Mouse (Mus musculus): ENCODE data around the gene Inka2. TPM values are rescaled to one million over a fixed set of nuclear protein-coding genes. Genes with fewer than 3 reads are reported as not detected.

Inka2 gene
- total RNA-seq, 2 experiments from 2014 or later, result 115 to 118 TPM

DNA sequence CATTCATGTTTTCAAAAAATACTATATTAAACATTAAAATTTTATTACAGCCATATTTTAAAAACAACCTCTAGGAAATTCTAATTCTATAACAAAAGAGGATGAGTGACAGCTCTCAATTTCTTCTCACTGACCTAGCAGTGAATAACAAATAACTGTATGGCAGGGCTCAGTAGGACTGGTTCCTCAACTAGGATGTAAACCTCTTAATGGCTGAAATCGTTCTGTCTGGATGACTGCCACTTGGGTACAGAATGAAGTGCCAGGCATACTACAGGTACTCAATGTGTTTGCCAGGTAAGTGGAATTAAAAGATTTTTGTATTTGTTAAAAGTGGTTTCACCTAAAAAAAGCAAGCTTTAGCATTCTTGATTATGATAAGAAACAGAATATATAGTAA, 31.7 kb downstream of the Inka2 start:
- Histone ChIP-seq H3K27ac (no peak overlapping the region), H3K4me3 (no peak overlapping the region)
- TF ChIP-seq CTCF (IDR thresholded peaks at IDR 0.05), result no peak
- DNase-seq (ENCODE audit: extremely low spot score in 1 of 2, low spot score in 2 of 2), result no peak
- intact Hi-C loops (cut with DNase I), result no loop called here

DNA sequence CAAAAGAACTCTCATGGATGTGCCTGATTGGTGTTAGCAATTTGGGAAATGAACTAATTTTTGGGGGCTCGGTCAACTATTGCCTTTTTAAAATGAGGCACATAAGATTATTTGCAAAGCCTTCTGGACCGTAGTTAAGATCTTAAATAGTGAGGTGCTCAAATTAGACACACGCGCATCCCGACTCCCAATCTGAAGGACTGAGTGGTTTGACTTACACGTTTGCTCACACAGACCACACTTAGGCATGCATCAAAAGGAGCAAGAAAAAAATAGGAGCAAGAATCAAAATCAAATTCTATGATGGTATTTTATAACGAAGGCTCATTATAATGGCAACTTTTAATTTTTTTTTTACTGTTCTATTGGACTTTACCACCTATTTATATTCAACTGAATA, 32.7 kb downstream of the Inka2 start:
- no peak for TF ChIP-seq CTCF (IDR thresholded peaks at IDR 0.05)
- no peak for DNase-seq (ENCODE audit: extremely low spot score in 1 of 2, low spot score in 2 of 2)
- Histone ChIP-seq H3K4me3 (no peak overlapping the region), H3K27ac (no peak overlapping the region)
- intact Hi-C loops (cut with DNase I), result no loop called here

DNA sequence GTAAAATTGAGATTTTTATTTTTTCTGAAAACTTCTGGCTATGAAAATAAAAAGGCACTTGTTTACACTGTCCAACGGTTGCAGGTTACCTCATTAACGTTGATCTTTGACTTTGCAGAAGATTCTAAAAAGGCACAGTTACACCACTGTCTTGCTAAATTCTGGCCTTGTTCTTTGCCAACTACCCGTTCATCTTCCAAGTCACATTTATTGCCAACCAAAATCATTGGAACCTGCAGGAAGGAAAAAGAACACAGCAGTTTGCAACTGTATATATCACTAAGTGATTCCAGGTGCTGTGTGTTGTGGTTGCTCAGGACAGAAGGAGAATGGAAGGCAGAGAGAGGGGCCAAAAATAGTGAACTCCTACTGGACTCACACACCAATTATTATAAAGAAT, 33.3 kb downstream of the Inka2 start:
- intact Hi-C loops (cut with DNase I), result no loop called here
- Histone ChIP-seq H3K27ac (no peak overlapping the region), H3K4me3 (no peak overlapping the region)
- TF ChIP-seq CTCF (IDR thresholded peaks at IDR 0.05), result no peak
- no peak for DNase-seq (ENCODE audit: extremely low spot score in 1 of 2, low spot score in 2 of 2)

DNA sequence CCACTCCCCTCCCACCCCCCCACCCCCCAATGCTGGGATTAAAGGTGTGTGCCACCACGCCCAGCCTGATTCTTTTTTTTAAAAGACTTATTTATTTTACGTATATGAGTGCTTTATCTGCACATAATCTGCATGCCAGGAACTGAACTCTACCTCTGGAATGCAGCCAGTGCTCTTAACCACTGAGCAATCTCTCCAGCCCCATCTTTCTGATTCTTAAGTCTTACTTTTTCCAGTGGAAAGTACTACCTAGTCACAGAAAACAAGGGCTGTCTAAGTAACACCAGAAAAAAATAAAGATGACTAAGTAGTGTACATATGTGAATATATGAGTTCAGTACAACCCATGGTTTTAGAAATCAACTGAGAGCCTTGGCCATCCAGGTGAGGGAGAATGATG, 42.1 kb downstream of the Inka2 start:
- no peak for DNase-seq (ENCODE audit: extremely low spot score in 1 of 2, low spot score in 2 of 2)
- no peak for TF ChIP-seq CTCF (IDR thresholded peaks at IDR 0.05)
- intact Hi-C loops (cut with DNase I), result no loop called here
- H3K27ac ChIP-seq, result no peak overlapping the region
- no peak overlapping the region for H3K4me3 ChIP-seq

DNA sequence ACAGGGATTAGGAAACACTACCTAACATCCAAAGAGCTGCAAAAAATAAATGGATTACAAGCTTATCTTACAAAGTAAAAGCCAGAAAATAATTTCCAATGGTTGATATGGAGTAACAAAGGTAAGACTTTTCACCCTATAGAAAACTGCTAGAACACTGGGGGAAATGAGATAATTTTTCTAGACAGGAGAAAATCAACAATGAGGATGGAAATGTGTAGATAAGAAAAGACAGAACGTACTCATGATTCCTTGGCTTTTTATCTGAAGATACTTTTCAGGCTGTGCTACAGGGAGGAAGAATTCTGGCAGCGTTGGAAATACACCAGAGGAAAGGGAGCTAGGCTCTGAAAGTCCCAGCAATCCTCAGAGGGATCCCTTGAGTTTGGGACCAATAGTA, 46.4 kb downstream of the Inka2 start:
- TF ChIP-seq CTCF (IDR thresholded peaks at IDR 0.05), result no peak
- Histone ChIP-seq H3K4me3 (no peak overlapping the region), H3K27ac (no peak overlapping the region)
- no peak for DNase-seq (ENCODE audit: extremely low spot score in 1 of 2, low spot score in 2 of 2)
- intact Hi-C loops (cut with DNase I), result no loop called here

DNA sequence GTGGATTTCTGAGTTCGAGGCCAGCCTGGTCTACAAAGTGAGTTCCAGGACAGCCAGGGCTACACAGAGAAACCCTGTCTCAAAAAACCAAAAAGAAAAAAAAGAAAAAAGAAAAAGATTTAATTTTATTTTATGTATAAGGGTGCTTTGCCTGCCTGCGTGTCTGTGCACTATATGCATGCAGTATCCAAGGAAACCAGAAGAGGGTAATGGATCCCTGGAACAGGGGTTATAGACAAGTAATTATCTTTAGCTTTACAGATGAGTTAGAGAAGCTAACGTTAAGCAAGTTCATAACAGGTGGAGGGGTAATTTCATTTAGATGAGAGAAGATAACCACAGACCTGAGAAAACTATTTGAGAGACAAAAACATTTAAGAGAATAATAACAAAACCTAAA, 49.8 kb downstream of the Inka2 start:
- peak; percentile 29 for TF ChIP-seq CTCF (IDR thresholded peaks at IDR 0.05)
- H3K27ac ChIP-seq, result no peak overlapping the region
- intact Hi-C loops (cut with DNase I), result no loop called here
- H3K4me3 ChIP-seq, result no peak overlapping the region
- no peak for DNase-seq (ENCODE audit: extremely low spot score in 1 of 2, low spot score in 2 of 2)

DNA sequence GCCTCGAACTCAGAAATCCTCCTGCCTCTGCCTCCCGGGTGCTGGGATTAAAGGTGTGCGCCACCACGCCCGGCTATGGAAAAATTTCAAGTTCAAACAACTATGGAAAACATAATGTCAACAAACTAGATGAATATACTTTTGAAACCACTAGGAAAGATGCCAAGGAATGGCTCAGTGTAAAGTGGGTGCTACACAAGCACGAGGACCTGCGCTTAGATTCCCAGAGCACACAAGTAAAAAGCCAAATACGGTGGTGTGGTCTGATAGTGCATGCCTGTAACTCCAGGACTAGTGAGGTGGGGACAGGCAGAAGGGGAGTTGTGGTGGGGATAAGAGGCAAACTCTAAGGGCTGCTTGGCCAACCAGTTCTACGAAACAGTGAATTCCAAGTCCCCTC, 50.7 kb downstream of the Inka2 start:
- TF ChIP-seq CTCF (IDR thresholded peaks at IDR 0.05), result no peak
- DNase-seq (ENCODE audit: extremely low spot score in 1 of 2, low spot score in 2 of 2), result no peak
- intact Hi-C loops (cut with DNase I), result no loop called here
- H3K27ac ChIP-seq, result no peak overlapping the region
- no peak overlapping the region for H3K4me3 ChIP-seq

DNA sequence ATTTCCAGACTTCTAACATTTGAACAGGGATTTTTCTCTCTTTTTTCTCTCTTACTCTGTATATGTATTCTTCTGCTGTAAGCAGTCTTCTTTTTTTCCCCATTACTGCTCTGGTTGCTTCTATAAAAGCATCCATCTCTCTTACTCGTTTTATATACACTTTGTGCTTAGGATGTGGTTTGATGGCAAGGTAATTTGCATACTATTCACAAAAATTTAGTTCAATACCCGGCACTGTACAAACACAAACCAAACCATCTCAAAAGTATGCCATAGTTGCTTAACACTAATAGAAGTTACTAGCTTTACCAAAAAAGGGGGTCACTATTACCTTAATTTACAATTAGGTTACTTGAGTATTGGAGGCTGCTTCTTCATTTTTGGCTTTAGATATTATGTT, 52.1 kb downstream of the Inka2 start:
- intact Hi-C loops (cut with DNase I), result no loop called here
- no peak overlapping the region for H3K27ac ChIP-seq
- no peak for DNase-seq (ENCODE audit: extremely low spot score in 1 of 2, low spot score in 2 of 2)

DNA sequence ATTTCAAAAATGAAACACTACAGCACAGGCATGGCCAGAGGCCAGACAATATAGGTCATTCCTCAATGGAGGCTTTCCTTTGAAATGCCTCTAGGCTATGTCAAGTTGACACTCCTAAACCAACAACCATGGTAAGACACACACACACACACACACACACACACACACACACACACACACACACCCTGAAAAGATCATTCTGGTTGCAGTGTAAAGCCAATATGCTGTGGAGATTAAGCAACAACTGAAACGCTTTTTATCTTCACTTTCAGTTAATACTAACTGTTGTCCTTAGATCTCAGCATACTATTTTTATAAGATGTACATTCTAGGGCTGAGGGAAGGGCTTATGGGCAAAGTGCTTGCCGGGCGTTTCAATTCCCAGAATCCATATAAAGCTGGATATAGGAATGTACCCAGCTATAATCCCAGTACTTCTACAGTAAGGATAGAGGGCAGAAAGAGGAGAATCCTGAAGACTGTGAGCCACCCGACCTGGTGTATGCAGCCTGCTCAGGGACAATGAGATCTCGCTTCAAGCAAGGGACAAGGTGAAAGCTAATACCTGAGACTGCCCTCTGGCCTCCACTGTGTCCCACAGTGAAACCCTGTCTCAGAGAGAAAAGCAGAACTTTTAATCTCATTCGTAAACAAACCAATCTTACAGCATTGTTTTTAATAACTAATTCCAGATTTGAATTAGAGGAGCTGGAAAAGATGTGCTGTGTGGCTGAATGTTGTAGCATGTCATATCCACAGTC, 53.1 kb downstream of the Inka2 start:
- intact Hi-C loops (cut with DNase I), result no loop called here
- TF ChIP-seq CTCF (IDR thresholded peaks at IDR 0.05), result no peak
- Histone ChIP-seq H3K27ac (no peak overlapping the region), H3K4me3 (no peak overlapping the region)
- no peak for DNase-seq (ENCODE audit: extremely low spot score in 1 of 2, low spot score in 2 of 2)

More for the DNA sequence above, 52.1 kb downstream of the Inka2 start:
- H3K4me3 ChIP-seq, result no peak overlapping the region
- TF ChIP-seq CTCF (IDR thresholded peaks at IDR 0.05), result no peak

DNA sequence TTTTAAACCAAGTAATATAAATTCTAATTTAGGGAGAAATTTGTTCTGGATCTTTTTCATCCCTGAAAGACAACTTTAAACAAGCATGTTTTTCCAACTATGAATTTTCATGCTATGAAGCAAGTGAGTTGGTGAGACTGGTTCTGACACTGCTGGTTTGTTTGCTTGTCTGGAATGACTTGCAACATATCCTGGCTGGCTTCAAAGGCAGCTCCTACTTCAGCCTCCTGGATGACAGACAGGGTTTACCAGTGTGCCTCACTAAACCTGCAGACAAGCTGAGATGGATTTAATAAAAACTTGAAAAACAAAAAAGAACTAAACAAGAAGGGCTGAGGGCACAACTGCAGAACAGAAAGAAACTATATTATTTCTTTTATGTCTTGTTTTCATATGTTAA, 53.7 kb downstream of the Inka2 start:
- no peak overlapping the region for H3K4me3 ChIP-seq
- intact Hi-C loops (cut with DNase I), result no loop called here
- TF ChIP-seq CTCF (IDR thresholded peaks at IDR 0.05), result no peak
- H3K27ac ChIP-seq, result no peak overlapping the region
- no peak for DNase-seq (ENCODE audit: extremely low spot score in 1 of 2, low spot score in 2 of 2)

DNA sequence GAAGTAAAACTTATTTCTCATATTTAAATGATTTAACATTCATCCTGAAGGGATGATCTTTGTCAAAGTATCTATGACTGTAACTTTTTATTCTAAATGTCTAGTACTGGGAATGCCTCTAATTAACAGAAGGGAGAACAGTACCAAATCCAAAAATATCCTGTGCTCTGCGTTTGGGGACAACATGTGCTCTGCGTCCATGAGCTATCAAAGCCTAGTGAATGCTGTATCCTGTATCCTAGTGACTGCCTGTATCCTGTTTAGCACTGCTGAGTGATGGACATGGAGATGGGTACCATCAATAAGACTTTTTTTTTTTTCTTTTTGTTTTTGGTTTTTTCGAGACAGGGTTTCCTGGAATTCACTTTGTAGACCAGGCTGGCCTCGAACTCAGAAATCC, 54.3 kb downstream of the Inka2 start:
- Histone ChIP-seq H3K27ac (no peak overlapping the region), H3K4me3 (no peak overlapping the region)
- intact Hi-C loops (cut with DNase I), result no loop called here
- no peak for DNase-seq (ENCODE audit: extremely low spot score in 1 of 2, low spot score in 2 of 2)
- no peak for TF ChIP-seq CTCF (IDR thresholded peaks at IDR 0.05)

DNA sequence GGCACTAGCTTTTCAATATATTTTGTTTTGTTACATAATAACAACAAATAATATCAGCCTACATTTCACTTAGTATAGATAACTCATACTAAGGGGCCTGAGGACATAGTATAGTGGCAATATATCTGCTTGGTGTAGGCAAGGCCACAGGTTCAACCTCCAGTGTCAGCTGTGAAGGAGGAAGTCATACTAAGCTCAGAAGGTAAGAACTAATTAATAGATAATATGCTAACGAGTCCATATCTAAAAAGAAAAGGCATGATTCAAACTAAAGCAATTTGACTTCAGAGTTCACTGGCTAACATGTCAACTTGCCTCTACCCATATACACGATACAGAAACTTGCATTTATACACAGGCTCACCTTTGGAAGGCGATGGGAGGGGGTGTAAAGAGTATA, 55.7 kb downstream of the Inka2 start:
- intact Hi-C loops (cut with DNase I), result no loop called here
- H3K27ac ChIP-seq, result no peak overlapping the region
- DNase-seq (ENCODE audit: extremely low spot score in 1 of 2, low spot score in 2 of 2), result no peak
- no peak for TF ChIP-seq CTCF (IDR thresholded peaks at IDR 0.05)
- H3K4me3 ChIP-seq, result no peak overlapping the region

DNA sequence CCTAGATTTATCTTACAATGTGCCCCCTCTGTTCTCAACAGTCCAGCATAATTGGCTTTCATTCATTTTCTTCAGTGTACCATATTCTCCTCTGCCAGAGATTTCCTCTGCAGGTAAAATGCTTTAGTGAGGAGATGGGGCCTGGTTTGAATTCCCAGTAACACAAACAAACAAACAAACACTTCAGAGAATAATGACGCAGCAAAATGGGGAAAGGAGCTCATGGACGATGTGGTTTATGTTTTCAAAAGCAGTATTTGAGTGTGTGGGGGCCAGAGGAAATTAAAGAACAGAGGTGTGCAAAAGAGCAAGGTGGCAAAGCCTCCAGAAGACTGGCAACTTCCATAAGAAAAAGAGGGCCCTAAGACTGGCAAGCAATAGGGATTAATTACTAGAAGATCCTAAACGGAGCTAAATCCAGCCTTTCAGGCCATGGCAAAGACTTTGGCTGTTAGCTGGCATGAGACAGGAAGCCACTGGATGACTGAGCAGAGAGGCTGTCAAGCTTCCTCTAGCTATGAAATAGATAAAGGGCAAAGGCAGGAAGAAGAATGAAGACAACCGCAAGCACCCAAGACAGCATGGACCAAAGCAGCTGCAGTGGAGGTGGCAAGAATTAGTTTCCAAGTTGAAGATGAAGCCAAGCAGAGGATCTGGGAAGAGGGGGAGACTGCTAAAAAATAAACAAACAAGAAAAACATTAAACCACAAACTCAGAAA, 58.9 kb downstream of the Inka2 start:
- no peak overlapping the region for H3K4me3 ChIP-seq
- no peak overlapping the region for H3K27ac ChIP-seq
- no peak for DNase-seq (ENCODE audit: extremely low spot score in 1 of 2, low spot score in 2 of 2)
- intact Hi-C loops (cut with DNase I), result no loop called here
- TF ChIP-seq CTCF (IDR thresholded peaks at IDR 0.05), result no peak
